Mouse (Mus musculus) hindbrain, embryonic 13.5 days (tissue): ENCODE results near the gene Gins1. TPM values are rescaled to one million over a fixed set of nuclear protein-coding genes. Genes with fewer than 3 reads are reported as not detected.
"Not testable (repeated sequence)": the region's sequence is repeated elsewhere in the genome, so short reads cannot be mapped to it uniquely, and the experiment has no call there.

ENCODE experiments used
- ATAC-seq: fragments of 200-750 bp; cut with Nextera tagmentation; 2 replicates; pipeline ENCODE4 v1.8.0; 2017; ENCODE audit warnings: moderate TSS enrichment; ENCODE audit not compliant: low FRiP score
- H3K27ac ChIP-seq: fragments of 300-500 bp; sonication (generic); 2 replicates; pipeline ENCODE4 v1.5.1; 2015; ENCODE audit warnings: inconsistent platforms, mild to moderate bottlenecking, moderate library complexity
- H3K27me3 ChIP-seq: fragments of 300-500 bp; sonication (generic); 2 replicates; pipeline ENCODE4 v1.6.1; 2015; ENCODE audit warnings: mild to moderate bottlenecking, inconsistent platforms
- H3K36me3 ChIP-seq: fragments of 300-500 bp; sonication (generic); 2 replicates; pipeline ENCODE4 v1.6.1; 2015; ENCODE audit warnings: mild to moderate bottlenecking, inconsistent platforms
- H3K4me1 ChIP-seq: fragments of 300-500 bp; sonication (generic); replicated peaks from 2 replicates; pipeline ENCODE4 v1.6.1; 2015; ENCODE audit warnings: inconsistent platforms
- H3K4me2 ChIP-seq: fragments of 300-500 bp; sonication (generic); 2 replicates; pipeline ENCODE4 v1.6.1; 2015; ENCODE audit warnings: inconsistent platforms, mild to moderate bottlenecking, moderate library complexity
- H3K4me3 ChIP-seq: fragments of 300-500 bp; sonication (generic); 2 replicates; pipeline ENCODE4 v1.5.1; 2015; ENCODE audit warnings: mild to moderate bottlenecking, inconsistent platforms
- H3K9ac ChIP-seq: fragments of 300-500 bp; sonication (generic); 2 replicates; pipeline ENCODE4 v1.6.1; 2015; ENCODE audit warnings: mild to moderate bottlenecking, inconsistent platforms
- H3K9me3 ChIP-seq: fragments of 300-500 bp; sonication (generic); 2 replicates; pipeline ENCODE4 v1.6.1; 2016; ENCODE audit warnings: inconsistent platforms
- whole genome bisulfite sequencing: fragments of 180-500 bp; shearing (Covaris S2); methylation state at CpG from one replicate; pipeline ENCODE4 v1.1.7; 2015; 5-methylcytosine and 5-hydroxymethylcytosine counted together
- polyA plus RNA-seq: library from polyadenylated mRNA; unstranded; fragments of >200 nt; fragmentation: Nextera tagmentation; extraction: Ambion mirVana; gene quantifications from 2 replicates; pipeline ENCODE4 v1.2.1, GENCODE M21; 2015

The Gins1 gene
- polyA plus RNA-seq, 1 experiment from 2014 or later: 20.9 TPM

DNA sequence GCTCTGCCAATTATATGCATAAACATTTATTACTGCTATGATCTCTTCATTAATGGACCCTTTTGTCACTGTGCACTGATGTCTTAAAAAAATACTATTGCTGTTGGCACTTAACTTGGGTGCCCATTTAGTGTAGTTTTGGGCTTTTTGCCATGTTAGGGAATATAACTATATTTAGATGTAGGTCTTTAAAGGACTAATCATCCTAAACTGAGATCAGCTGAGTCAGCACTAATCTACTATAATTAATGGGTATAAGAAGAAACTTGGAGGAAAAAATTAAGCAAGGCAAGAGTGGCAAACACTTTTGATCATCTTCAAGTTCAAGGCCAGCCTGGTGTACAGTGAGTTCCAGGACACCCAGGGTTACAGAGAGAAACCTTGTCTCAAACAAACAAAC, 18.9 kb upstream of the Gins1 start:
- Histone ChIP-seq H3K9me3 (no peaks in the 10 kb centered on the region), H3K4me2 (no peak overlapping the region), H3K9ac (no peak overlapping the region), H3K36me3 (peaks cover 3% of the 10 kb centered on the region), H3K27me3 (no peaks in the 10 kb centered on the region), H3K27ac (no peak overlapping the region), H3K4me1 (no peaks in the 10 kb centered on the region), H3K4me3 (no peak overlapping the region)
- no peak for ATAC-seq

- no peak overlapping the region for H3K9ac ChIP-seq
- peaks cover 3% of the 10 kb centered on the region for H3K36me3 ChIP-seq
- ATAC-seq: no peak
- no peaks in the 10 kb centered on the region for H3K4me1 ChIP-seq
- H3K27ac ChIP-seq: no peak overlapping the region
- H3K4me2 ChIP-seq: no peak overlapping the region
- no peaks in the 10 kb centered on the region for H3K27me3 ChIP-seq
- WGBS: 87% methylated on average over 2 of the region's 2 CpGs
- H3K9me3 ChIP-seq: no peaks in the 10 kb centered on the region
- H3K4me3 ChIP-seq: no peak overlapping the region
These were observed 17.8 kb upstream of the Gins1 start for GRCm38 (mm10) chr2:150887370-150887769.

DNA sequence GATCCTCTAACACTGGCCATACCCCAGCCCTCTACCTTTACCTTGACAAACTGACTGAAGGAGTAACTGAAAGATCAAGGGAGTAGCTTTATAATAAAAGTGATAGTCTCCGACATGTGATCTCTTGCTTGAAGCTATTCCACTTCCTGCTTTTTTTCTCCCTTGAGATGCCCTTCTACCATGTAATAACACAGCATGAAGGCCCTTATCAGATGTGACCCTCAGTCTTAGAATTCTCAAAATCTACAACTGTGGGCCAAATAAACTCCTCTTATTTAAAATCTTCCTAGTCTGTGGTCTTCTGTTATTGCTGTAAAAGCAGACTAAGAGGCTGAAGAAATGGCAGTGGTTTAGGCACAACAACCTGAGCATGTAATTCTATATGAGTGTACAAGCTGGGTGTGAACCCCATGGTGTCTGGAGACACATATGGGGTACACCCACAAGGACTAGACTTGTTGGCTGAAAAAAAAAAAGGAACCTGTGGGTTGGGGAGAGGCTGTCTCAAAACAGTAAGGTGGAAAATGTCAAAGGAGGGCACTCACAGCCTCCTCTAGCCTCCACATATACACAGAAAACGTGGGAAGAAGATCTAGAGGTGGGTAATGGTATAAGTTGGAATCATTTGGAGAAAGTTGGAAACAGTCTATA, 10.5 kb upstream of the Gins1 start:
- Histone ChIP-seq H3K4me1 (0 out of 2 replicates have a peak, but pooled peaks cover 4% of the 10 kb centered on the region), H3K4me2 (no peak overlapping the region), H3K36me3 (peaks cover 6% of the 10 kb centered on the region), H3K27ac (no peak overlapping the region), H3K9ac (no peak overlapping the region), H3K4me3 (no peak overlapping the region), H3K27me3 (no peaks in the 10 kb centered on the region), H3K9me3 (no peaks in the 10 kb centered on the region)
- 86% methylated on average over 2 of the region's 2 CpGs for WGBS
- ATAC-seq: no peak

DNA sequence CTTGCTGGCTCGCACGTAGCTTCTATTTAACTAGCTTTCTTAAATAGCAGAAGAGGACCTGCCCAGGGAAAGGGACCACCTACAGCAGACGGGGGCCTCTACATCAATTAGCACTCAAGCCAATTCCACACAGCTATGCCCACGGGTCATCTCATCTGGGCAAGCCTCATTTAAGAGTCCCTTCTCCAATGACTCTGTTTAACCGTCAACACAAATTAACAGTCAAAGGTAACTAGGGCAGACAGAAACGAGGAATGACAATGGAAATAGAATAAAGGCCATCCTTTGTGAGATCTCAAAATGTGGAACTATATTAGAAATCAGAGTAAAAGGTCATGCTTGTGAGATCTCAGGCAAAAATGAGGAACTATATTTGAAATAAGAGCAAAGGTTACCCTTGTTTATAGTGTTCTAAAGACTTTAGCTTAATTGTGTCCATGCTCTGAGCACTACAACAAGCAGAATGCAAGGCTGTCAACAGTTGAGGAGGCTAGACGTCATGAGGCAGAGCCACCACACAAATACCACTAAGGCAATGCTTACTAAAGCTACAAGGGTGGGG, 9.4 kb upstream of the Gins1 start:
- H3K4me1 ChIP-seq: peaks cover 4% of the 10 kb centered on the region; the same call in 1 of the 2 replicates
- 82% methylated on average over 7 of the region's 7 CpGs for WGBS

DNA sequence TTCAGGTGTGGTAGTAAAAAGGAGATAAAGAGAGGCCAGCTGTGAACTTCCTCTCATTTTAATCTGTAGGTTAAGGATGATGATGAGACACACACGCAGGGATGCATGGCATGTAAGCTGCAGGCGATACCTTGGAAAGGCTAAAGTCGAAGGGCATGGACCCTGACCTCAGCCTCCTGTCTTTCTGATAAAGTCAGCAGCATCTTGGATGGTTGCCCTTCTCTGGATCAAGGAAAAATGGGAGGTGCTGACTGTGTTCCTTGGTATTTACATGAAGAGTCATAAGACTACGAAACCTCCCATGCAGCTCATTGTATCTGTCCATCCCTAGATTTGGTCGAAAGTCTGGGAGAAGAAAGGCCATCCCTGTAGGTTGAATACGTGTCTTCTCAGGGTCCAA, 4.9 kb upstream of the Gins1 start:
- H3K27ac ChIP-seq: no peak overlapping the region
- 92% methylated on average over 6 of the region's 6 CpGs for WGBS

More for the DNA sequence above, 9.4 kb upstream of the Gins1 start:
- H3K4me3 ChIP-seq: no peak overlapping the region
- no peaks in the 10 kb centered on the region for H3K27me3 ChIP-seq
- H3K36me3 ChIP-seq: peaks cover 9% of the 10 kb centered on the region
- H3K27ac ChIP-seq: no peak overlapping the region
- no peak overlapping the region for H3K9ac ChIP-seq
- H3K4me2 ChIP-seq: no peak overlapping the region
- no peaks in the 10 kb centered on the region for H3K9me3 ChIP-seq
- ATAC-seq: no peak

DNA sequence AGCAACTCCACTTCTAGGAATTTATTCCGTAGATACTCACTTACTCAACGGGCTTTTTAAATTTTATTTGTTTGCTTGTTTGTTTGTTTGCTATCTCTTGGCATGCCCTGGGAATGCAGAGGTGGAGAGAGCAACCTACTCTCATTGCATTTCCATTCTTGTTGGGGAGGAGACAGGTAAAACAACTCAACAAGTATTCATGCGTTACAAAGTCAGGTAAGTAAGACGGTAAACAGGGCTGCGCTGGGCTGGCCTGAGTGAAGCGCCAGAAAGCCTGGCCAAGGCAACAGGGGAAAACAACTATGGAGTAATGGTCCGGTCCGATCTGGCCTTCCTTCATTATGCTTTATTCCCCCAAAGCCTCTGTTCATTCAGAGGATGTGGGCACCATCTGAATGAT, 2.9 kb upstream of the Gins1 start:
- Histone ChIP-seq H3K4me2 (peak overlapping the region; percentile 87), H3K9ac (peak overlapping the region; percentile 1; the same call in 1 of the 2 replicates), H3K36me3 (peaks cover 5% of the 10 kb centered on the region; the same call in 1 of the 2 replicates), H3K4me1 (peaks cover 25% of the 10 kb centered on the region), H3K27me3 (0 out of 2 replicates have a peak, but pooled peaks cover under 1% of the 10 kb centered on the region), H3K4me3 (no peak overlapping the region), H3K9me3 (no peaks in the 10 kb centered on the region), H3K27ac (no peak overlapping the region)
- ATAC-seq: no peak
- WGBS: 84% methylated on average over 8 of the region's 8 CpGs

More for the DNA sequence above, 4.9 kb upstream of the Gins1 start:
- Histone ChIP-seq H3K9ac (no peak overlapping the region), H3K36me3 (peaks cover 9% of the 10 kb centered on the region), H3K4me1 (peaks cover 25% of the 10 kb centered on the region), H3K4me2 (no peak overlapping the region), H3K4me3 (no peak overlapping the region), H3K9me3 (no peaks in the 10 kb centered on the region), H3K27me3 (no peaks in the 10 kb centered on the region)
- no peak for ATAC-seq

GRCm38 (mm10) chr2:150904272-150904935, 796 bp upstream of the Gins1 start, which contains the start of gene Abhd12:
Gene Abhd12, minus strand, starts transcription at chr2:150904741.
- H3K4me1 ChIP-seq: peaks cover 20% of the 10 kb centered on the region
- peak within 1 kb of the TSS; percentile 96 for H3K9ac ChIP-seq
- H3K9me3 ChIP-seq: no peaks in the 10 kb centered on the region
- H3K4me3 ChIP-seq: peak within 1 kb of the TSS; percentile 96
- 0 out of 2 replicates have a peak, but pooled peaks cover 4% of the 10 kb centered on the region for H3K27me3 ChIP-seq
- H3K27ac ChIP-seq: peak within 1 kb of the TSS; percentile 93
- under 1% methylated on average over 72 of the region's 72 CpGs for WGBS
- peaks cover 5% of the 10 kb centered on the region; the same call in 1 of the 2 replicates for H3K36me3 ChIP-seq
- peak within 1 kb of the TSS; percentile 87 for H3K4me2 ChIP-seq
- peak; percentile 98 for ATAC-seq

DNA sequence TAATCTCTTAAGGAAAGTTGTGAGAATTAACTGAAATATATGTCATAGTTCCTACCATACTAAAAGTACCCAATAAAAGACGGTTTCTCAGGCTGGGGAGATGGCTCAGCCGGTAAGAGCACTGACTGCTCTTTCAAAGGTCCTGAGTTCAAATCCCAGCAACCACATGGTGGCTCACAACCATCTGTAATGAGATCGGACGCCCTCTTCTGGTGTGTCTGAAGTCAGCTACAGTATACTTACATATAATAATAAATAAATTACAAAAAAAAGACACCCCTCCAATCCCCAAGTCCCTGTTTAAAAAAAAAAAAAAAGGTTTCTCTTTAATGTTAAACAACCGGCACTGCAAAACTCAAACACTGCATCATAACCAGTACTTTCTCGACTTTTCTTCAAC, 3.7 kb downstream of the Gins1 start:
- H3K9ac ChIP-seq, H3K27ac ChIP-seq, H3K27me3 ChIP-seq, H3K9me3 ChIP-seq, H3K4me1 ChIP-seq, ATAC-seq, H3K36me3 ChIP-seq: not testable (repeated sequence)
- Histone ChIP-seq H3K4me2 (peak overlapping the region; percentile 59), H3K4me3 (peak overlapping the region; percentile 56)
- WGBS: 58% methylated on average over 6 of the region's 6 CpGs

GRCm38 (mm10) chr2:150909429-150910039, 4.3 kb downstream of the Gins1 start:
- ATAC-seq: peak; percentile 94
- Histone ChIP-seq H3K9ac (peak overlapping the region; percentile 66), H3K27ac (peak overlapping the region; percentile 76), H3K4me2 (peak overlapping the region; percentile 59), H3K4me1 (peaks cover 5% of the 10 kb centered on the region), H3K9me3 (no peaks in the 10 kb centered on the region), H3K27me3 (0 out of 2 replicates have a peak, but pooled peaks cover 4% of the 10 kb centered on the region), H3K4me3 (peak overlapping the region; percentile 56), H3K36me3 (no peaks in the 10 kb centered on the region)
- WGBS: under 1% methylated on average over 35 of the region's 35 CpGs

DNA sequence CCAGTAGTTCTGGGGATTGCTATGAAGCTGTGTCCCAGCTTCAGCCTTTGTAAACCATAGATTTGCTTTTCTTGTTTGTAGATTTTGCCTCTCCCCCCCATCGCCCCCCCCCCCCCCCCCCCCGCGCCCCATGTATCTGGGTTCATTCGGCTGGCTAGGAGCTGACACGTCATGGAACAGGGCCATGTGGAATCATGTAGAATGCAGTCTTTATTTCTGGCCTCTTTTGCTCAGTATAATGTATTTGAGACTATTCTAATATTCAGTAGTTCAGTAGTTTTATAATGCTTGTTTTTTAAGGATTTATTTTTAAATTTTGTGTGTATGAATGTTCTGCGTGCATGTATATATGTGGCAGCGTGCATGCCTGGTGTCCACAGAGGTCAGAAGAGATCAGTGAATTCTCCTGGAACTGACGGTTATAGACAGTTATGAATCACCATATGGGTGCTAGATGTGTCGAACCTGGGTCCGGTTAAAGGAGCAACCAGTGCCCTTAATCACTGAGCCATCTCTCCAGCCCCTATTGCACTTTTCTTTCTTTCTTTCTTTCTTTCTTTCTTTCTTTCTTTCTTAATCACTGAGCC, 5.2 kb downstream of the Gins1 start:
- Histone ChIP-seq H3K9ac (peak overlapping the region; percentile 66; the same call in 1 of the 2 replicates), H3K4me3 (peak overlapping the region; percentile 56), H3K27me3 (0 out of 2 replicates have a peak, but pooled peaks cover 4% of the 10 kb centered on the region), H3K27ac (no peak overlapping the region), H3K36me3 (no peaks in the 10 kb centered on the region), H3K4me1 (peaks cover 5% of the 10 kb centered on the region), H3K4me2 (peak overlapping the region; percentile 59), H3K9me3 (no peaks in the 10 kb centered on the region)
- ATAC-seq: no peak
- WGBS: 50% methylated on average over 7 of the region's 10 CpGs

DNA sequence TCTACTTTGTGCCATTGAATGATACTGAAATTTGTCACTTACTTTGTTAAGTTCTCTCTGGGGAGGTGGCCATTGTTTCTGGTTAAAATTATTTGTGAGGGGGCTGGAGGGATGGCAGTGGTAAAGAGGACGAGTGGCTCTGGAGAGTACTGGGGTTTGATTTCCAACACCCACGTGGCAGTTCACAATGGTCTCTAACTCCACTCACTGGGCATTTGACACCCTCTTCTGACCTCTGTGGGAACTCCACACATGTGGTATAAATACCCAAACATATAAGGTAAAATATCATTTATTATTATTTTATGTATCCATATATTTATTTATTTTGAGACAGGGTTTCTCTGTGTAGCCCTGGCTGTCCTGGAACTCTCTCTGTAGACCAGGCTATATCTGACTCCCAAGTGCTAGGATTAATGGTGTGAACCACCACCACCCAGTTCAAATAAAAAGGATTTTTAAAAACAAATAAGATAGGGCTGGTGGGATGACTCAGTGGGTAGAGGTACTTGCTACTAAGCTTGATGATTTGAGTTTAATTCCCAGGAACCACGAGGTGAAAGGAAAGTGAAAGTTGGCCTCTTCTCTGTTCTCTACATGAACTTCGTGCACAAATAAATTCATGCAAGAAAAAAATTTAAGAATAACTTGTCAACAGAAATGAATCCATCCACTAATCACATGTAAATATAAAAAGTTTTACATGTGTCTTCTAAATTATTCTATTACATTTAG, 9.7 kb downstream of the Gins1 start:
- ATAC-seq: no peak
- Histone ChIP-seq H3K9ac (no peak overlapping the region), H3K4me2 (no peak overlapping the region), H3K36me3 (peaks cover 16% of the 10 kb centered on the region; the same call in 1 of the 2 replicates), H3K9me3 (no peaks in the 10 kb centered on the region), H3K27ac (no peak overlapping the region), H3K4me3 (no peak overlapping the region), H3K4me1 (peaks cover 3% of the 10 kb centered on the region), H3K27me3 (no peaks in the 10 kb centered on the region)
- WGBS: 82% methylated on average over 4 of the region's 4 CpGs
